Mouse (Mus musculus): ENCODE results near the gene Ube2g2. TPM values are rescaled to one million over a fixed set of nuclear protein-coding genes. Genes with fewer than 3 reads are reported as not detected.

The Ube2g2 gene
- polyA plus RNA-seq (2014; fragmentation: Nextera tagmentation; extraction: Ambion mirVana) = 47.9 and 50.9 TPM in 2 replicates

- H3K27ac ChIP-seq (ENCODE audit: low read depth) = peak within 1 kb of the TSS; percentile 96
- H3K27me3 ChIP-seq (ENCODE audit: insufficient read depth, low read length) = no peaks in the 10 kb centered on the region
- peaks cover 8% of the 10 kb centered on the region; the same call in 1 of the 2 replicates for H3K4me1 ChIP-seq (ENCODE audit: insufficient read depth)
- H3K9ac ChIP-seq = peak within 1 kb of the TSS; percentile 97
- peak; percentile 98 for DNase-seq
- H3K36me3 ChIP-seq (ENCODE audit: insufficient read depth) = peaks cover 27% of the 10 kb centered on the region
- TF ChIP-seq CTCF (IDR thresholded peaks at IDR 0.05; ENCODE audit: low read depth) = no peak
- H3K9me3 ChIP-seq (ENCODE audit: low read depth, low read length) = no peaks in the 10 kb centered on the region
- peak within 1 kb of the TSS; percentile 91 for H3K4me2 ChIP-seq
- WGBS = under 1% methylated on average over 89 of the region's 96 CpGs
- peak within 1 kb of the TSS; percentile 99 for H3K4me3 ChIP-seq (ENCODE audit: low read depth, low read length)
- peak; percentile 94 for ATAC-seq (ENCODE audit: insufficient read depth)
Measured at GRCm38 (mm10) chr10:77622055-77622988, at the start of gene Ube2g2. Gene Ube2g2, plus strand, starts transcription at chr10:77622275.

GRCm38 (mm10) chr10:77573162-77573561 lies 48.9 kb upstream of the Ube2g2 start:
- 56% methylated on average over 1 of the region's 1 CpGs for WGBS
- Histone ChIP-seq H3K4me2 (no peak overlapping the region), H3K9ac (no peak overlapping the region), H3K27ac (ENCODE audit: low read depth) (no peak overlapping the region), H3K36me3 (ENCODE audit: insufficient read depth) (no peaks in the 10 kb centered on the region), H3K4me1 (ENCODE audit: insufficient read depth) (no peaks in the 10 kb centered on the region), H3K9me3 (ENCODE audit: low read depth, low read length) (no peaks in the 10 kb centered on the region), H3K27me3 (ENCODE audit: insufficient read depth, low read length) (no peaks in the 10 kb centered on the region), H3K4me3 (ENCODE audit: low read depth, low read length) (no peak overlapping the region)
- no peak for TF ChIP-seq CTCF (IDR thresholded peaks at IDR 0.05; ENCODE audit: low read depth)
- no peak for DNase-seq
- no peak for ATAC-seq (ENCODE audit: insufficient read depth)

GRCm38 (mm10) chr10:77580027-77580920 lies 41.8 kb upstream of the Ube2g2 start:
- ATAC-seq (ENCODE audit: insufficient read depth) = no peak
- H3K27ac ChIP-seq (ENCODE audit: low read depth) = no peak overlapping the region
- no peak for TF ChIP-seq CTCF (IDR thresholded peaks at IDR 0.05; ENCODE audit: low read depth)
- no peaks in the 10 kb centered on the region for H3K27me3 ChIP-seq (ENCODE audit: insufficient read depth, low read length)
- no peak overlapping the region for H3K9ac ChIP-seq
- WGBS = 56% methylated on average over 10 of the region's 10 CpGs
- DNase-seq = no peak
- H3K4me2 ChIP-seq = no peak overlapping the region
- H3K4me1 ChIP-seq (ENCODE audit: insufficient read depth) = peaks cover 8% of the 10 kb centered on the region
- H3K4me3 ChIP-seq (ENCODE audit: low read depth, low read length) = no peak overlapping the region
- H3K9me3 ChIP-seq (ENCODE audit: low read depth, low read length) = no peaks in the 10 kb centered on the region
- no peaks in the 10 kb centered on the region for H3K36me3 ChIP-seq (ENCODE audit: insufficient read depth)

GRCm38 (mm10) chr10:77581023-77581407 lies 41.1 kb upstream of the Ube2g2 start:
- Histone ChIP-seq H3K27ac (ENCODE audit: low read depth) (peak overlapping the region; percentile 91; the same call in 1 of the 2 replicates), H3K9ac (peak overlapping the region; percentile 61)
- WGBS = 5% methylated on average over 8 of the region's 8 CpGs

GRCm38 (mm10) chr10:77581408-77582284 lies 40.4 kb upstream of the Ube2g2 start, which contains the start of gene Pttg1ip:
Gene Pttg1ip, plus strand, starts transcription at chr10:77581720.
- Histone ChIP-seq H3K4me3 (ENCODE audit: low read depth, low read length) (peak within 1 kb of the TSS; percentile 77), H3K4me1 (ENCODE audit: insufficient read depth) (peaks cover 8% of the 10 kb centered on the region), H3K9me3 (ENCODE audit: low read depth, low read length) (no peaks in the 10 kb centered on the region), H3K36me3 (ENCODE audit: insufficient read depth) (no peaks in the 10 kb centered on the region), H3K27me3 (ENCODE audit: insufficient read depth, low read length) (no peaks in the 10 kb centered on the region), H3K27ac (ENCODE audit: low read depth) (peak within 1 kb of the TSS; percentile 91), H3K4me2 (peak within 1 kb of the TSS; percentile 86), H3K9ac (peak within 1 kb of the TSS; percentile 77)
- ATAC-seq (ENCODE audit: insufficient read depth) (peak; percentile 98), DNase-seq (peak; percentile 100)
- no peak for TF ChIP-seq CTCF (IDR thresholded peaks at IDR 0.05; ENCODE audit: low read depth)
- WGBS = under 1% methylated on average over 64 of the region's 64 CpGs

More at GRCm38 (mm10) chr10:77581023-77581407, 41.1 kb upstream of the Ube2g2 start:
- no peak for TF ChIP-seq CTCF (IDR thresholded peaks at IDR 0.05; ENCODE audit: low read depth)
- H3K9me3 ChIP-seq (ENCODE audit: low read depth, low read length) = no peaks in the 10 kb centered on the region
- peaks cover 8% of the 10 kb centered on the region for H3K4me1 ChIP-seq (ENCODE audit: insufficient read depth)
- DNase-seq = no peak
- peak overlapping the region; percentile 86 for H3K4me2 ChIP-seq
- H3K4me3 ChIP-seq (ENCODE audit: low read depth, low read length) = peak overlapping the region; percentile 77
- no peaks in the 10 kb centered on the region for H3K36me3 ChIP-seq (ENCODE audit: insufficient read depth)
- H3K27me3 ChIP-seq (ENCODE audit: insufficient read depth, low read length) = no peaks in the 10 kb centered on the region
- no peak for ATAC-seq (ENCODE audit: insufficient read depth)

GRCm38 (mm10) chr10:77582285-77582618 lies 39.8 kb upstream of the Ube2g2 start:
- WGBS = 3% methylated on average over 8 of the region's 8 CpGs
- ATAC-seq (ENCODE audit: insufficient read depth) = no peak
- peak overlapping the region; percentile 77 for H3K4me3 ChIP-seq (ENCODE audit: low read depth, low read length)

More at GRCm38 (mm10) chr10:77582285-77582618, 39.8 kb upstream of the Ube2g2 start:
- Histone ChIP-seq H3K4me2 (peak overlapping the region; percentile 86), H3K27me3 (ENCODE audit: insufficient read depth, low read length) (no peaks in the 10 kb centered on the region), H3K36me3 (ENCODE audit: insufficient read depth) (0 out of 2 replicates have a peak, but pooled peaks cover 4% of the 10 kb centered on the region), H3K4me1 (ENCODE audit: insufficient read depth) (peaks cover 8% of the 10 kb centered on the region), H3K9ac (peak overlapping the region; percentile 77), H3K9me3 (ENCODE audit: low read depth, low read length) (no peaks in the 10 kb centered on the region), H3K27ac (ENCODE audit: low read depth) (peak overlapping the region; percentile 91; the same call in 1 of the 2 replicates)
- DNase-seq = no peak
- TF ChIP-seq CTCF (IDR thresholded peaks at IDR 0.05; ENCODE audit: low read depth) = no peak
